Mouse (Mus musculus) liver (tissue): ENCODE measurements around the gene Dmwd.

Experiments used
- DNase-seq: peaks from one replicate; pipeline ENCODE4 v3.0.0-alpha.2; 2020; ENCODE audit warnings: mixed read lengths

Gene Dmwd

DNA sequence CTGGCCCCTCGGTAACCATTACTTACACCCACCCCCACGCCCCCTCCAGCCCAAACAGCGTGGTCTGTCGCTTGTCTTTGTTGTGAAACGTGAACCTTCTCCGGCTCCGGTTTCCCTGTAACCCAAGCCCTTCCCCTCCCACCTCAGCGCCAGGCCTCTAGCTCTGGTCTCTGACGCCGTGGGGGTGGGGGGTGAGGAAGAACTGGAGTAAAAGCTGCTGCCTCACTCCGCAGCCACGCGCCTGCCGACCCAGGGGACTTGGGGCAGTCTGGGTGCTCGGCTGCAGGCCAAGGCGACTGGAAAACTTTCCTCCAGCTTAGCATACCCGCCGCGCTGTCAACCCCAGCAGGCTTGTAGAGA, 19.7 kb downstream of the Dmwd start:
- peak; percentile 73 for DNase-seq

DNA sequence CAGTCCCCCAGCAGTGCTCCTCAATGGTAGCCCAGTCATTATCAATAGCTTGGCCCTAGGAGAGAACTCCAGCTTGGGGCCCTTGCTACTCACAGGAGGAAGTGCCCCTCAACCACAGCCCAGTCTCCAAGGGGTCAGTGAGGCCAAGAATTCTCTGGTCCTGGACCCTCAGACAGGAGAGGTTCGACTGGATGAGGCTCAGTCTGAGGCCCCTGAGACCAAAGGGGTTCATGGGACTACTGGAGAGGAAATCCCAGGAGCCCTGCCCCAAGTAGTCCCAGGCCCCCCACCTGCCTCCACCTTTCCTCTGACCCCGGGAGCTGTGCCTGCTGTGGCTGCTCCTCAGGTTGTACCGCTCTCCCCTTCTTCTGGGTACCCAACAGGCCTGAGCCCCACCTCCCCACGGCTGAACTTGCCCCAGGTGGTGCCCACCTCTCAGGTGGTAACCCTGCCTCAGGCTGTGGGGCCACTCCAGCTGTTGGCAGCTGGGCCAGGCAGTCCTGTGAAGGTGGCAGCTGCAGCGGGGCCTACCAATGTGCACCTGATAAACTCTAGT, 20.5 kb downstream of the Dmwd start:
- no peak for DNase-seq

DNA sequence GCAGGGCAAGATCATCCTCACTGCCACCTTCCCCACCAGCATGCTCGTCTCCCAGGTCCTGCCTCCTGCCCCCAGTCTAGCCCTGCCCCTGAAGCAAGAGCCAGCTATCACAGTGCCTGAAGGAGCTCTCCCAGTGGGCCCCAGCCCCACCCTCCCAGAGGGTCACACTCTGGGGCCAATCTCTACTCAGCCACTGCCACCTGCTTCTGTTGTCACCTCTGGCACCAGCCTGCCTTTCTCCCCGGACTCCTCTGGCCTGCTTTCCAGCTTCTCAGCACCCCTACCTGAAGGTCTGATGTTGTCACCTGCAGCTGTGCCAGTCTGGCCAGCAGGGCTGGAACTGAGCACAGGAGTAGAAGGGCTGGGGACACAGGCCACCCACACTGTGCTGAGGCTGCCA, 21.2 kb downstream of the Dmwd start:
- DNase-seq: no peak

DNA sequence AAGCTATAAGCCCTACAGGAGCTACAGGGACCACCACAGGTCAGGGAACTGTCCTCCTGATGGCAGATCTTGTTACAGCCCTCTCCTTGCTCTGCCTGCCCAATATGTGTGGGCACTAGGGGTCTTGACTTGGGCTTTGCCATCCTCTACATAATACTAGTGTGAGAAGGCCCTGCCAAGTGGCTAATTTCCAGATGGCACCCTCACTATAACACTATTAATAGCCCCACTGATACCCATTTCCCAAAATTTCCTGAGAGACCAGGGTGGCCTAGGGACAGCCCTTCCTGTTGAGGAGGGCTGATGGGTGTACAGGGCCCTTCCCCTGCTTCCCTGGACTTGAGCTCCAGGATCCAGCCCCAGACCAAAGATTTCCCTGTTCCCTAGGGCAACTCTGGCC, 21.8 kb downstream of the Dmwd start:
- no peak for DNase-seq

DNA sequence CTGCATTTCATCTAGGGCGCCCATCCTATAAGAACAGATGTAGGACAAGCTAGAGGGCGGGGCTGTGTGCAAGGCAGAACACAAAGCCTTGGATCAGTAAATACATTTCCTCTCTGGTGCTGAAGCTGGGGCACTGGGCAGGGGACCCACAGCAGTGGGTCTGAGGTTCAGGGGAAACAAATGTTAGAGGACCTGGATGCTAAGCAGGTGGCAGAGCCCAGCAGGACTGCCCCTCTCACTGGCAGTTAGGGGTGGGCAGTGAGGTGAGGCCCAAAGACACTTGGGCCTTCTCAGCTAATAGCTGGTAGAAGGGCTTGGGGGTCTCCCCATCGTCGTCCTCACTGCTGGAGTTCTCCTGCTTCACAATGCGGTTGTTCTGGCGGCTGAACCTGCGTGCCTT, 22.8 kb downstream of the Dmwd start:
- no peak for DNase-seq

DNA sequence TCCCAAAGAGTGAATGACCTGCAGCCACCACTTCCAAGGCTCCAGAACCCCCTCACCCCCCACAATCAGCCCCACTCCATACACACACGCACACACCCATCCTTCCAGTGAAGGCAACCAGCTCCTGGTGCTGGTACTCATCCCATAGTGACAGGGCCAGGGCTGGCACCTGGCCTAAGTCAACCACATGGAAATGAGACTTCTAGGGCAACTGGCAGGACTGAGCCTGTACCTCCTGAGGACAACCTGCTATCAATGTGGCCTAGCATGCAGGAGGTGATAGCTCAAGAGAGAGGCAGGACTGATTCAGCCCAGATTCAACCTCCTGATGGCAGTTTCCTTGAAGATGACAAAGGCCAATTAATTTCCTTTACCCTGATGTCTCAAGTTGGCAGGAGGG, 24.3 kb downstream of the Dmwd start:
- no peak for DNase-seq

DNA sequence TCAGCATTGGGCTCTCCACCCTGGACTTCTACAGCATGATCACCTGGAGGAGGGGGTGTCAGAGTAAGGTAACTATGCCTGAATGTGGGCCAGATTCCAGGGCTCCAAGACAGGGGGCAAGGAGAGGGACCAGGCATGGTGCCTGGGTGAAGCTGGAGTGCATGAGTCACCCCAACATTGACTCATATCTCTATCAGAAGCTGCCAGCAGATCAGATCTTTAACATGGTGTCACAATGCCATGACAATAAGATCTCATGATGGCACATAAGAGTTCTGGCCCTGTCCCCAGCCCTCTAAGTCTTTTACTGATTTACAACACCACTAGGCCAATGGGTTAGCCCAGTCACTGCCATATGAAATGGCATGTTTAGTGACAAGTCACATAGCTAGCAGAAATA, 27.7 kb downstream of the Dmwd start:
- DNase-seq: no peak

DNA sequence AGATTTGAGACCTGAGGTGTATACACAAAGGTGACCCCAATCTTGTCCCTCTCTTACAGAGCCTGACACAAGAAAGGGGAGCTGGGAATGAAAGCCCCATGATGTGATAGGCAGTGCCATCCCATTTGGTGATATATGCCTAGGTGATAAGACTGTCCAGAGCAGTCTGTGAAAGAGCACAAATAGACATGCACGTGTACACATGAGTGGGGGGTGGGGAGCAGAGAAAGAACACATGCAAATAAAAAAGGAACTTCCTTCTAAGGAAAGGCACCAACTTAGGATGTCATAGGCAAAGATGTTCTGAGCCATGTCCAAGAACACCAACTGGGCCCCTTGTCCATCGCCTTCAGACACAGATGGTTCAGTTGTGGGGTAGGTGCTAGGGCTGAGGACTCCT, 28.5 kb downstream of the Dmwd start:
- DNase-seq: no peak

DNA sequence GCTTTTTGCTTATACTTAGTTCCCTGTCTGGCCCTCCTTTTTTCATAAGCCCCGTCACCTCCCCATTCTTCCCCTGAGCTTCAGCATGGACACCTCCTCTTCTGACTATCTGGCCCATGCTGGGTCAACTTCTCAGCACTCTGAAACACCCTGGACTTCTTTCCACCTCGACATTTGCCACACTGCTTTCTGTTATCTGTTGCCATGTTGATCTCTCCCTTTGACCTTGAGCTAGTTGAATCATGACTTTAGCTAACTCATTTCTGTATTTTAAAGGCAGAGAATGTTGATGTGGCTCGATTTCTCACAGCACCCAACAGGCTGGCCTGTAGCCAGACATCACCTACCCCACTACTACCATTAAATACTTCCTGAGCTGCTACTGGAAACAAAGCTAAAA, 31.4 kb downstream of the Dmwd start:
- DNase-seq: no peak

DNA sequence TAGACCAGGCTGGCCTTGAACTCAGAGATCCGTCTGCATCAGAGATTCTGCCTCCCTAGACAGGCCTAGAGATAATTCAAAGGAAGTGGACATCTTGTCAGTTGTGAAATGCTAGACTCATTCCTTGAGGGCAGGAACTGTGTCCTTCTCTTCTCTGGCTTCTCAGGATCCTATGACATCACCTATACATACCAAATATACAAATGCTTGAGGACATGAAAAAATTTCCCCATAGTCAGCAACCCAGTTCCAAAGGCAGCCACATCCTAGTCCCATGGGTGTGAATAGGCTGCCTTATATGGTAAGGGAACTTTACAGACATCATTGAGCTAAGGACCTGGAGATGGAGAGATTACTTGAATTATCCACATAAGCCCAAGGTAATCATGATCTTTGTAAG, 33.5 kb downstream of the Dmwd start:
- DNase-seq: no peak

DNA sequence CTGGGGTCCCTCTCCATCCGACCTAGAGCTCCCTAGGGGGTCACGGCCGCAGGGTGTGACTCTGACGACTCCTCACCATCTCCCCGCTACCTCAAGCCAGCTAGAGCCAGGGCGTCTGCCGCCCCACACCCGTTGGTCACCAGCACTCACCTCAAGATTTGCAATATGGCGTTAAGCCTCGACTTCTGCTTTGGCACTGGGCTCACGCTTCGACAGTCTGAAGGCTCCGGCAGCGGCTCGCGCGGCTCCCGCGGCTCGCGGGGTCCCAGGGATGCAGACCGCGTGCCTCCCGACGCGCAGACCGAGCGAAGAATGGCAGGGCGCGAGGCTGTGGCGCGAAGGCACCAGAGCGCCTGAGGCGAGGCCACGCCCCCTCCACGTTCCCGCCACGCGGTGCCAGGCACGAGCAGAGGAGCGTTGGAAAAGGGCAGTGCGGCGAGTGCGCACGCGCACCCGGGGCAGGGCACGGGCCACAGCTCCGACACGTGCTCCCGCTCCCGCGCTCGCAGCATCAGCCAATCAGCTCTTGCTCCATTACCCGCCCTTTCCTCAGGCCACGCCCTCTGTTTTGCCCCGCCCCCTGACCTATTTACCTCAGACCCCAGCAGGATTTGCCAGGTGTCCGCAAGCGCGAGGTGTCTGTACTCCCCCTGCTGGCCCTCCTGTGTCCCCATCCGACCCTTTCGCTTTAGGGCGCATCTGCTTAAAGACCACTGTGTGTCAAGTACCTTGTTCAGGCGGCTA, 42.2 kb downstream of the Dmwd start, which contains the start of gene Gm4969:
TSS of gene Gm4969 (minus strand) at position 341 of the 744 bp plus-strand sequence.
- peak; percentile 70 for DNase-seq

DNA sequence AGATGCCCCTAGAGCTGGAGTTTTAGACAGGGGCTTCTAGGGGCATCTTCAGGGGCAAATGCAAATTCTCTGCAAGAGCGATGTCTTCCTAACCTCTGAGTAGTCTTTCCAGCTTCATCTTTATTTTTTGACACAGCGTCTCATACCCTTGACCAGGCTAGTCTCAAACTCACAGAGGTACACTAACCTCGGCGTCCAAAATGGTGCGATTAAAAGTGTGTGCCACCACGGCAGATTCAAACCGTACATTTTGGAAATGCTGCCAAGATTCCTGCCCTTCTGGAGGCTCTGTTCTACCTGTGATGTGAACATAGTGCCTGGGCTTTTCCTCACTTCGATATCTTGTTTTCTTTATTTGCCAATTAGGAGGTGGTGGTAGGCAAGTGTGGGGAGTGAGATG, 43.1 kb downstream of the Dmwd start:
- DNase-seq: no peak

DNA sequence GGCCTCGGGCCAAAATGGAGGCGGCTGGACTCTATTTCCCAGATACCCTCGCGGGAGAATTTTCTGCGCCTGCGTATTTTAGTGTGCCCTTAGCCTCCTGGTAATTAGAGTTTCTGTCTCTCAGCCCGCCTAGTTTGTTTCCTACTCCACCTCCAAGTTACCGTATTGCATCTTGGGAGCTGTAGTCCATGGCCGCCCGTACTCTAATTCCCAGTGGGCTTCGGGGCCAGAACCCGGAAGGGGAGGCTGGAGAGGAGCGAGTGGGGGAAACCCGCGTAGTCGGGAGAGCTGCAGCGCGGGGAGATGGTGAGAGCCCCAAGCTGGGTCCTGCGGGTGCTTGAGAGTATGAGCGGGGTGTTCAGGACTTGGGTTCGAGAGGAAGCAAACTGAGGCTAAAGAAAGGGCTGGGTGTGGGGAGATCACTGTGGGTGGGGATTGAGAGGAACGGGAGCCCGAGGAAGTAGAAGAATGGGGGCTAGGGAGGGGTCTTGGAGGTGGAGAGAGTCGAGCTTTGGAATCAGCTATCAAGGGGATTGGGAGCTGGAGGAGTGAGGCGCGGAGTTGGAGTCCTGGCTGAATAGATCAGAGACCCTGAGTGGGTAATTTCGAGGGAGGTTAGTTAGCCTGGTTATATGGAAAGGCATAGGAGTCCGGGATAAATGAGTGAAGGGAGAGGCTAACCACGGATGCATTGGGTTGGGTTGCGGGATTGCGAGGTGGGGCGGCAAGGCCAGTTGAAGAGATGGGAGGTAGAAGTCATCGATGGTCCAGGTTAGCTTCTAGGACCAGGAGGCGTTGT, 43.8 kb downstream of the Dmwd start, which contains the start of gene Fbxo46:
TSS of gene Fbxo46 (plus strand) at position 229 of the 799 bp plus-strand sequence.
- DNase-seq: peak; percentile 89

DNA sequence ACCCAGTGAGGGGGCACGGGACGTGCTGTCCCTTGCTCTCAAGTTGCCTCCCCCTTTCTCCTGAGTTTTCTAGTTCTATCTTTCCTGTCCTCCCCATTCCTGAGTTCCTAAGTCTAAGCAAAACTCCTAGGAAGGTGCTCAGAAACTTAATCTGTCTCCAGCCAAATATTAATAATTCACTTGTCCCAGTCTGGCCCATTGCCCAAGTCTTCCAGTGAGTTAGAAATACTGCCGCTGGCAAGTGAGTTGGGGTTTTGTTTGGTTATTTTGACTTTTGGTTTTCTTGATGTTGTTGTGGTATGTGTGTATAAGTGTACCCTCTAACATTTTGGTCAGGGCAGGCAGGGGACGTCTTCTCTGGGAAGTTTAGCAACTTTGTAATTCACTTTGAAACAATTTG, 45.7 kb downstream of the Dmwd start:
- no peak for DNase-seq

DNA sequence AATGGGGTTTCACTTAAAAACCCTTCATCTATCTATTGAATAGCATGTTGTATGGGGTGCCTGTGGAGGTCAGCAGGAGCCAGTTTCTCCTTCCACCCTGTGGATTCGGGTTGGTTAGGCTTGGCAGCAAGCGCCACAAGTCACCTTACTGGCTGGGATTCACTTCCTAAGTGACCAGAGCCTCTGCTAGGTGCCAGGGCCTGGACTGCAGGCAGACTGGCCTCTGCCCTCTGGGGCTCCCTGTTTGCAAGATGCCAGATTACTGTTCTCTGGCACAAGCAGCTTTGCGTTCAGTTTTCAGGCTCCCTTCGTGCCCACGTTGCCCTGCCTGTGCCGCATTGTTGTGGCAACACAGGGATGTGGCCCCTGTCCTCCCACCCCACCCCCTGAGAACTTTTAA, 48.7 kb downstream of the Dmwd start:
- no peak for DNase-seq

DNA sequence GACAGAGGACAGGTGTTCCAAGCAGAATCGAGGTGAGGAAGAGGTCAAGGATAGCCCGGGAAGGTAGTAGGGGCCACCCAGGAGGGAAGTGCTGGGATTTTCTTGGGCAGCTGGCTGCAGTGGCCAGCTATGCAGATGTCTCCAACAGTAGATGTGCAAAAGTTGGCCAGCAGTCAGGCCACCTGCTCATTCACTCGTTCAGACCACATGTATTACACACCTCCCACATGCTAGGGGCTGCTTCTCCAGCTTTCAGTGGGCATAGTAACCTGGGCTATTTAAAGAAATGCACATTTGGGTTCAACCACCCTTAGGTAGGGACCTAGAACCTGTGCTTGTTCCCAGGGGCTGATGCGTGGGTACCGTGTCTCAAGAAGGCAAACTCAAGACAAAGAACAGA, 51.7 kb downstream of the Dmwd start:
- no peak for DNase-seq

DNA sequence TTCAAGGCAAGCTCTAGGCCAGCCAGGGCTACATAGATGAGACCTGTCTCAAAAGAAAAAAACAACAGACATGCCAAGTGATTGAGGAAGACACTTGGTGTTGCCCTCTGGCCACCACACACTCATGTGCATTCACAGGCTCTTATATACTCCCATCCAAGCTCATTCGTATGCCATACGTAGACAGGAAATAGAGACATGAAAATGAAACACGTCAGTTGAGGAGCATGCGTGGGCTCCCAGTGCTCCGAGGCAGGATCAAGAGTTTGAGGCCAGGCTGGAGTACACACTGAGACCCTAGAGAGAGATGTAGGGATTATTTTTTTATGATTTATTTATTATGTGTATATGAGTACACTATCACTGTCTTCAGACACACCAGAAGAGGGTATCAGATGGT, 53.4 kb downstream of the Dmwd start:
- no peak for DNase-seq

DNA sequence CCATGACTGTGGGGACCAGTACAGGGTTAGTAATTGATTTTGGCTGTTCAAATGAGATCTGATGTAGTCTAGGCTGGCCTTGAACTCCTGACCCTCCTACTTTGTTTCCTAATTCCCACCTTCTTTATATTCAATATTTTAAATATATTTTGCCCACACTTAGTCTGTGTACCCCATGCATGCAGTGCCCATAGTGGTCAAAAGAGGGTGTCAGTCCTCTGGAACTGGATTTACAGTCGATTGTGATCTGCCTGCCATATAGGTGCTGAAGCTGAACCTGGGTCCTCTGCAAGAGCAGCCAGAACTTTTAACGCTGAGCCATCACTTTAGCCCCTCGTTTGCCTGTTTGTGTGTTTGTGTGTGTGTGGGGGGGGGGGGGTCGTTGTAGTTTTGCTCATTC, 54.6 kb downstream of the Dmwd start:
- DNase-seq: no peak

DNA sequence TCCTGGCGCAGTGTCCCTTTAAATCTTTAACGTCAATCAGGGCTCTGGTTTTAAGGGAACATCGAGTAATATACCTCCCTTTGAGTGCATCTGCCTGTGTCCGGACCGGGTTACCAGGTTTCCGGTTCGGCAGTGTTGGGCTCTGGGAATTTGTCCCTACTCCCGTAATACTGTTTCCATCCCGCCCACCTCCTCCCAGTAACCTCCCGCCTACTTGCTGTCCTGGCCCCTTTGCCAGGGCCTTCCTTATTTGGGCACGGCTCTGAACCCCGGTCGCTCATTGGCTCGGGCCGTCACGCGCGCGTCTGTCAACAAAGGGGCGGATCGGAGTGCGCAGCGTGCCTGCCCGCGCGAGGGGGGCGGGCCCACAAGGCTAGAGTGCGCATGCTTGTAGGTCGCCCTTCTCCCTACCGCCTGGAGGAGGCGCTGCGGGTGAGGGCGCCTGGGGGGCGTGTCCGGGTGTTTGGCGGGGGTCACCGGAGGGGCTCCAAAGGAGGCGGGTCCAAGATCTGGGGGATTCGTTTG, 55.4 kb downstream of the Dmwd start:
- DNase-seq: peak; percentile 94
